ENCODE assay signal across 9 mouse cellular contexts in the genomic region with DNA sequence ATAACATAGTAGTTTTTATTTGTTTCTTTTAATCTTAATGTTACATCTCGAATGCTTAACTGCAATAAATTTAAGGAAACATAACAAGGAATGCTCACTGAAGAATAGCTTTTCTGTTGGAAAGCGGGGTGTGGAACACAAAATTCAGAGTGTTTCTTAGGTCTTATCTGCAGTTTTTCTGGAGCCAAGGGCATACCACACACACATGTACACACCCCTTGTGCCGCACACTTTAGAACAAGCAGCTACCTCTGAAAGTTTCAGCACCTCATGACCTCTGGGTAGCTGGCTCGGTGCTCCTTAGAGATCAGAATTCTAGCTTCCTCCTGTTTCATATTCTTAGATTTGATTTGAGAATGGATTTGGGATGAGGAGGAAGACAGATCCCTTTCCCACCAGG. TPM values are rescaled to one million over a fixed set of nuclear protein-coding genes. Genes with fewer than 3 reads are reported as not detected.
DNase-seq lines count a peak whose midpoint lies in the region; ATAC-seq and TF ChIP-seq lines count a peak whose summit lies in the region.
"Had no signal": no experiment of that assay in that cellular context is flagged by ENCODE, and none has a peak within 500 bp of the region (broad histone marks: within the 10 kb centered on the region; RNA-seq: fewer than 3 reads in every experiment).

No protein-coding gene starts in this region.

- ATAC-seq in forebrain, embryonic 14.5 days: no peak
- ATAC-seq in forebrain, embryonic 11.5 days (replicated peaks; ENCODE audit: low FRiP score): no peak
- ATAC-seq in midbrain, embryonic 15.5 days (replicated peaks): no peak
- ATAC-seq in inflammation-experienced regulatory T-cells, adult 6 months: no peak

- dilution Hi-C loops in CH12.LX (cut with MboI; ENCODE audit: extremely low pct_ligation_motif_present, extremely low pct_unique_long_range_greater_than_20kb, low sequenced_read_pairs): no loop called here

- 79% methylated on average over 4 of the region's 4 CpGs for WGBS in forebrain, embryonic 14.5 days
- WGBS in forebrain, embryonic 11.5 days: 85% methylated on average over 4 of the region's 4 CpGs
- 84% methylated on average over 4 of the region's 4 CpGs for WGBS in midbrain, embryonic 15.5 days

- no peak for DNase-seq in forebrain, embryonic 14.5 days (ENCODE audit: low spot score)
- DNase-seq in forebrain, embryonic 11.5 days (ENCODE audit: low spot score): no peak
- DNase-seq in layer of hippocampus, adult 2 months (ENCODE audit: low spot score in 2 of 2): no peak
- no peak for DNase-seq in layer of hippocampus, adult 9-11 months
- no peak for DNase-seq in CH12.LX (ENCODE audit: extremely low read depth)
- no peak for DNase-seq in spleen, postnatal 36 days (ENCODE audit: low spot score in 2 of 2)

- H3K4me2 ChIP-seq in forebrain, embryonic 14.5 days (ENCODE audit: low read length): peak overlapping the region; percentile 54; the same call in 1 of the 2 replicates
- H3K4me2 ChIP-seq in forebrain, embryonic 11.5 days (ENCODE audit: low read depth, low read length, severe bottlenecking): no peak overlapping the region
- peak overlapping the region; percentile 34 for H3K4me2 ChIP-seq in CH12.LX (ENCODE audit: insufficient read depth, low read depth, poor library complexity, severe bottlenecking)
- H3K4me2 ChIP-seq in midbrain, embryonic 15.5 days: peak overlapping the region; percentile 51; the same call in 1 of the 2 replicates

- TF ChIP-seq POLR2A in CH12.LX (IDR thresholded peaks at IDR 0.05; ENCODE audit: low read depth, low read length): no peak

- no peak for TF ChIP-seq EP300 in CH12.LX (IDR thresholded peaks at IDR 0.05; ENCODE audit: low read length)

- no peak overlapping the region for H3K9ac ChIP-seq in forebrain, embryonic 14.5 days (ENCODE audit: low read length)
- H3K9ac ChIP-seq in forebrain, embryonic 11.5 days (ENCODE audit: low read length): no peak overlapping the region
- peak overlapping the region; percentile 9; the same call in 1 of the 2 replicates for H3K9ac ChIP-seq in CH12.LX (ENCODE audit: insufficient read depth, low read depth)
- H3K9ac ChIP-seq in midbrain, embryonic 15.5 days: no peak overlapping the region
- H3K9ac ChIP-seq: stomach, embryonic 15.5 days had no signal

- H3K36me3 ChIP-seq in forebrain, embryonic 14.5 days (ENCODE audit: control insufficient read depth, insufficient read depth, low read length): no peaks in the 10 kb centered on the region
- no peaks in the 10 kb centered on the region for H3K36me3 ChIP-seq in forebrain, embryonic 11.5 days (ENCODE audit: control insufficient read depth, insufficient read depth, low read length)
- no peaks in the 10 kb centered on the region for H3K36me3 ChIP-seq in CH12.LX (replicated peaks in 1 of 2; ENCODE audit: control insufficient read depth in 1 of 2, insufficient read depth in 1 of 2, low read length in 1 of 2)
- no peaks in the 10 kb centered on the region for H3K36me3 ChIP-seq in midbrain, embryonic 15.5 days (replicated peaks)
- H3K36me3 ChIP-seq: stomach, embryonic 15.5 days had no signal

- no peak overlapping the region for H3K27ac ChIP-seq in forebrain, embryonic 14.5 days (ENCODE audit: low read depth, low read length)
- no peak overlapping the region for H3K27ac ChIP-seq in forebrain, embryonic 11.5 days (ENCODE audit: low read depth, low read length)
- H3K27ac ChIP-seq in layer of hippocampus, adult 2 months: no peak overlapping the region
- no peak overlapping the region for H3K27ac ChIP-seq in CH12.LX (ENCODE audit: insufficient read depth, low read depth)
- peak overlapping the region; percentile 36; the same call in 1 of the 2 replicates for H3K27ac ChIP-seq in midbrain, embryonic 15.5 days
- H3K27ac ChIP-seq: stomach, embryonic 15.5 days had no signal

- no peaks in the 10 kb centered on the region for H3K9me3 ChIP-seq in forebrain, embryonic 14.5 days (replicated peaks; ENCODE audit: control insufficient read depth, low read length)
- no peaks in the 10 kb centered on the region for H3K9me3 ChIP-seq in forebrain, embryonic 11.5 days (ENCODE audit: control insufficient read depth, low read length)
- no peaks in the 10 kb centered on the region for H3K9me3 ChIP-seq in CH12.LX (replicated peaks; ENCODE audit: low read length)
- H3K9me3 ChIP-seq in midbrain, embryonic 15.5 days: no peaks in the 10 kb centered on the region
- H3K9me3 ChIP-seq: stomach, embryonic 15.5 days had no signal

- no peak for TF ChIP-seq CTCF in layer of hippocampus, adult 2 months (conservative IDR thresholded peaks at IDR 0.05)
- no peak for TF ChIP-seq CTCF in CH12.LX (conservative IDR thresholded peaks at IDR 0.05 in 1 of 2, IDR thresholded peaks at IDR 0.05 in 1 of 2; ENCODE audit: low read depth in 2 of 2, low read length in 2 of 2)

- peaks cover 6% of the 10 kb centered on the region; the same call in 1 of the 2 replicates for H3K27me3 ChIP-seq in forebrain, embryonic 14.5 days (replicated peaks; ENCODE audit: control insufficient read depth, insufficient read depth, low read length)
- H3K27me3 ChIP-seq in forebrain, embryonic 11.5 days (ENCODE audit: control insufficient read depth, insufficient read depth, low read length): peaks cover 15% of the 10 kb centered on the region
- no peaks in the 10 kb centered on the region for H3K27me3 ChIP-seq in CH12.LX (replicated peaks)
- no peaks in the 10 kb centered on the region for H3K27me3 ChIP-seq in midbrain, embryonic 15.5 days (replicated peaks)
- H3K27me3 ChIP-seq: stomach, embryonic 15.5 days had no signal

- in situ Hi-C loops in CH12.LX (cut with MboI; ENCODE audit: low pct_ligation_motif_present, low pct_unique_long_range_greater_than_20kb, low sequenced_read_pairs): loop anchor here (5.0 kb wide), 1 partner anchor 74 kb away; no protein-coding TSS in a partner anchor

- H3K79me2 ChIP-seq in CH12.LX (replicated peaks; ENCODE audit: control insufficient read depth, extremely low read depth, insufficient read depth, poor library complexity, severe bottlenecking): no peaks in the 10 kb centered on the region

- H3K4me3 ChIP-seq in forebrain, embryonic 14.5 days (ENCODE audit: low read depth, low read length): no peak overlapping the region
- H3K4me3 ChIP-seq in forebrain, embryonic 11.5 days (ENCODE audit: low read depth, low read length): no peak overlapping the region
- peak overlapping the region; percentile 19; the same call in 1 of the 2 replicates for H3K4me3 ChIP-seq in layer of hippocampus, adult 2 months
- H3K4me3 ChIP-seq in CH12.LX (replicated peaks in 1 of 3; ENCODE audit: low read depth in 2 of 3, low read length in 2 of 3, poor library complexity in 1 of 3): peak overlapping the region in 1 of 3 experiments; percentile 1
- no peak overlapping the region for H3K4me3 ChIP-seq in midbrain, embryonic 15.5 days

- peaks cover 31% of the 10 kb centered on the region for H3K4me1 ChIP-seq in forebrain, embryonic 14.5 days (ENCODE audit: control insufficient read depth, insufficient read depth, low read length)
- H3K4me1 ChIP-seq in forebrain, embryonic 11.5 days (replicated peaks; ENCODE audit: control insufficient read depth, insufficient read depth, low read length): peaks cover 16% of the 10 kb centered on the region
- peaks cover 13 to 37% of the 10 kb centered on the region in 2 experiments for H3K4me1 ChIP-seq in CH12.LX (ENCODE audit: control insufficient read depth in 1 of 2, insufficient read depth in 2 of 2)
- H3K4me1 ChIP-seq in midbrain, embryonic 15.5 days: peaks cover 61% of the 10 kb centered on the region

- no peak for TF ChIP-seq RAD21 in CH12.LX (IDR thresholded peaks at IDR 0.05; ENCODE audit: low read depth, low read length)

TF ChIP-seq in CH12.LX, 34 proteins besides CTCF, POLR2A, EP300 and RAD21:
- TF ChIP-seq ZNF384 (IDR thresholded peaks at IDR 0.05; ENCODE audit: low read depth, low read length): no peak

RNA-seq across cellular contexts. Expression of a gene that starts 2.6 kb away (rescaled TPM):
- 4.9 and 9.0 TPM in 2 replicates for polyA plus RNA-seq in forebrain, embryonic 14.5 days (2014; fragmentation: Nextera tagmentation; extraction: Ambion mirVana)
- polyA plus RNA-seq in forebrain, embryonic 11.5 days (2014; fragmentation: Nextera tagmentation; extraction: Ambion mirVana): 0.83 and 1.4 TPM in 2 replicates
- total RNA-seq in layer of hippocampus, adult 2 months (2021): 1 to 10 TPM; 3.7 to 5.6 TPM
- total RNA-seq in CH12.LX (2012; rRNA removed) (2.3 and 3.3 TPM in 2 replicates), CH12.LX (2014; rRNA removed) (2.4 and 3.0 TPM in 2 replicates)
- 2.7 and 3.6 TPM in 2 replicates for polyA plus RNA-seq in CH12.LX (2012; ENCODE audit: insufficient read length, low read depth)
- polyA plus RNA-seq in midbrain, embryonic 15.5 days (2015; fragmentation: Nextera tagmentation; extraction: Ambion mirVana): 19.2 and 19.9 TPM in 2 replicates
- 10 to 100 TPM; 14.0 to 48.5 (median 47.5) TPM for polyA plus RNA-seq in inflammation-experienced regulatory T-cells, adult 6 months (2017; shearing (Covaris generic))
